Mouse (Mus musculus) yolk sac, embryonic 10.5 days (tissue): Measurements from ENCODE around the gene Ptpn18.
"Not testable (repeated sequence)": the region's sequence is repeated elsewhere in the genome, so short reads cannot be mapped to it uniquely, and the experiment has no call there.

Source experiments
- DNase-seq: peaks from one replicate; pipeline ENCODE4 v3.0.0-alpha.2; 2017; ENCODE audit warnings: low spot score

Gene Ptpn18

DNA sequence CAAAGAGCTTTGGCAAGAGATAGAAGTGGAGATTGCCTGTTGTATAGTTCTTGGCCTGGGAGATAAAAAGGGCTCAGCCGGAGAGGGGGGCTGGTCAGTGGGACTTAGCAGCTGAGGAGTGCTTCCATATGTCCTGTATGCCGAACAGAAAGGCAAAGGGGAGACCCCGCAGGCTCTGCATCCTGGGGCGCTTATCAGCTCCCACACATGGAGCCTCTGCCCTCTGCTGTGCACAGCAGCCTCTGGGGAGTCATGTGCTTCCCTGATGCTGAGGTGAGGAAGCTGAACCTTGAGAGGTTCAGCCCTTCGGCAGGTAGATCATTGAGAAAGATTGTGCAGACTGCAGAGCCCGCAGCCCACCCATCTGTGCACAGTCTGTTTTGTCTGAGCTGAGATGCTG, 57.7 kb downstream of the Ptpn18 start:
- not testable (repeated sequence) for DNase-seq

DNA sequence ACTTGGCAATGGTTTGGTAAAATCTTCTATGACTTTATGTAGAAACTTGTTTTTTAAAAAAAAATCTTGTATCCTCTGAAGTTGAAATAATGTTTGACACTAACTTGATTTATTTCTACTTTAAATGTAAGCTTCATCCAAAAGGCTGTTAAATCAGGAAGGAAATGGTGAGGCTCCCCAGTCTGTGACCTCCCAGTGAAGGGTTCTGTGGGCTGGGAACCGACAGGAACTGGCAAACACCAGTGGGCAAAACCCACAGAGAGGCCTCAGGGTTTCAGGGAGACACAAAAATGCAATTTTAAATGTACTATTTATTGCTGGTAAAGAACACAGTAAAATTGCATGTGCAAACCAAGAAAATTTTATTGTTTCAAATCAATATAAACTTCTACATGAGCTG, 58.2 kb downstream of the Ptpn18 start:
- not testable (repeated sequence) for DNase-seq

DNA sequence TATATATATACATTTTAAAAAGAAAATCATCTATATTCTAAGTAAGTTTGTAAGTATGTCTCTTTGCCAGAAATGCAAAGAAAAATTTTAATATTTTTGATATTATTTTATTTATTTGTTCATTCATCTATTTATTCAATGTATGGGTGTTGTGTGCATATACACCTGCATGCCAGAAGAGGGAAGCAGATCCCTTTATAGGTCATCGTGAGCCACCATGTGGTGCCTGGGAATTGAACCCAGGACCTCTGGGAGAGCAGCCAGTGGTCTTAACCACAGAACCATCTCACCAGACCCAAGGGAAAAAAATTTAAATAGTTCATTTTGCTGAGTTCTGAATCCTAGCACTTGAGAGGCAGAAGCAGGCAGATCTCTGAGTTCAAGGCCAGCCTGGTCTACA, 58.7 kb downstream of the Ptpn18 start:
- no peak for DNase-seq

DNA sequence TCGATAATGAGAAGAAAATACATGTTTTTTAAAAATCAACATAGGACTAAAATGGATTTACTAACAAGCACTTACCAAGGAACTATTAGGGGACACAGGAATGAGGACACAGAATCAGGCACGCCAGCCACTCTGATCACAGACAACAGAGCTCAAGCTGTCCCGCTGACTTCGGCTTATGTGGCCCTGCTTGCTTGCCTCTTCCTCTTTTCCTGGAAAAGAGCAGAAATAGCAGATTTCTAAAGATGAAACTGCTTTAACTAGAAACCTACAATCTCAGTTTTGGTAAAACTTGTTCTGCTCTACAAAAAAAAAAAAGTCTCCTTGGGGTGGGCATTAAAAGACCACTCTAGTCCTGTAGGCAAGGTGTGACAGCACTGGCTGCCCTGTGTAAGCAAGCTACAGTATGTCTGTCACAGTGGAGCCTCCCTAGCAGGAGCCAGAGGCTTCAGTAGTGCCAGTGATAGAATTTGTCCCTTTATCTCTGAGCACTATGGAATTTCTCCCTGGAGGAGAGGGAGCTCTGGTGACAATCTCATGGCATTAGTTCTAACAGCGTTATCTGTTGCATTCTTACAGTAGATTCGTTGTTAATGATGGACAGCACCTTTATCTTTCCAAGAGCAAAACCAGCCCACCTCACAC, 62.8 kb downstream of the Ptpn18 start:
- no peak for DNase-seq

DNA sequence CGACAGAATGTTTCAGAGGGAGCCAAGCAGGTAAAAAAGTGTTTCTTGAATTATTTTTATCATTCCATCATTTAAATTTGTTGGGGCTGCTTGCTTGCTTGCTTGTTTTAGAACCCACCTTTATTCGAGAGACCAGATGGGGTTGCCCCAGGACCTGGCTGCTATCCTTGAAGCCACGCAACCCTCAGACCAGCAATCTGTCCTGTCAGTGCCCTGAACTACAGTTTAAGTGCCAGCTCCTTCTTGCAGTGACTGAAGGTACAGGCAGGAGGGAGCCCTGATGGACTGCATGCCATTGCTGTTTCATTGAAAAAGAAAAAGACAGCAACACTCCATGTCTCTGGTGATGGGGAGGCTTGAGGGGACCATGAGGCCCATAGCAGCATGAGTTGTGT, 63.3 kb downstream of the Ptpn18 start:
- DNase-seq: no peak

DNA sequence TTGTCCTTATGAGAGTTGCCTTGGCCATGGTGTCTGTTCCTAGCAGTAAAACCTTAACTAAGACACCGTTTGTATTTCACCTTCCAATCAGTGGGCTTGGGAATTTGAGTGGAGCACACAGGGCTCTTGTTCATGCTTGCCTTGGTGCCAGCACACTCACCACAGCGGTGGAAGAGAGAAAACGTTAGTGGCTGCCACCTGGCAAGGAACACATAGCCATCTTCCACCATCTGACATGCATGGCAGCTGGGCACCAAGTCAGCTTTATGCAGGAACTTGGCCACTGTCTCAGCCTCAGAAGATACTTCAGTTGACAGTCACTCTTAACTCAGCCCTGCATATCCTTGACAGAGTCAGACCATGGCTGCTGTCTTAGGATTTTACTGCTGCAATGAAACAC, 64.1 kb downstream of the Ptpn18 start:
- no peak for DNase-seq
